Mouse (Mus musculus): ENCODE data around the gene Phf7.
A peak's percentile ranks its signal among the peaks of the same experiment; 100 is the strongest.

Phf7 gene

GRCm38 (mm10) chr14:31197547-31198516 is 53.3 kb downstream of the Phf7 start:
- no peak for DNase-seq (ENCODE audit: low read depth)

GRCm38 (mm10) chr14:31195968-31196367 is 55.1 kb downstream of the Phf7 start:
- DNase-seq (ENCODE audit: low read depth), result peak; percentile 74

GRCm38 (mm10) chr14:31195521-31195920 is 55.6 kb downstream of the Phf7 start:
- no peak for DNase-seq (ENCODE audit: low read depth)

GRCm38 (mm10) chr14:31194891-31195513 is 56.1 kb downstream of the Phf7 start:
- DNase-seq (ENCODE audit: low read depth), result peak; percentile 57

- DNase-seq (ENCODE audit: low read depth), result peak; percentile 54
These were observed 56.7 kb downstream of the Phf7 start for GRCm38 (mm10) chr14:31194441-31194840.

GRCm38 (mm10) chr14:31193791-31194190 is 57.3 kb downstream of the Phf7 start:
- DNase-seq (ENCODE audit: low read depth), result no peak

- no peak for DNase-seq (ENCODE audit: low read depth)
These were observed 59.2 kb downstream of the Phf7 start for GRCm38 (mm10) chr14:31191936-31192335.

GRCm38 (mm10) chr14:31189348-31189747 is 61.8 kb downstream of the Phf7 start:
- DNase-seq (ENCODE audit: low read depth), result no peak

GRCm38 (mm10) chr14:31188771-31189181 is 62.3 kb downstream of the Phf7 start:
- DNase-seq (ENCODE audit: low read depth), result no peak
